Mouse (Mus musculus) hindlimb bud, embryonic 11.5 days (tissue): ENCODE measurements around the gene Bglap2.
"Not testable (repeated sequence)": the region's sequence is repeated elsewhere in the genome, so short reads cannot be mapped to it uniquely, and the experiment has no call there.

Source experiments
- DNase-seq: peaks from one replicate; pipeline ENCODE4 v3.0.0-alpha.2; 2012; ENCODE audit warnings: low read depth, low spot score; ENCODE audit errors: extremely low spot score

The Bglap2 gene

DNA sequence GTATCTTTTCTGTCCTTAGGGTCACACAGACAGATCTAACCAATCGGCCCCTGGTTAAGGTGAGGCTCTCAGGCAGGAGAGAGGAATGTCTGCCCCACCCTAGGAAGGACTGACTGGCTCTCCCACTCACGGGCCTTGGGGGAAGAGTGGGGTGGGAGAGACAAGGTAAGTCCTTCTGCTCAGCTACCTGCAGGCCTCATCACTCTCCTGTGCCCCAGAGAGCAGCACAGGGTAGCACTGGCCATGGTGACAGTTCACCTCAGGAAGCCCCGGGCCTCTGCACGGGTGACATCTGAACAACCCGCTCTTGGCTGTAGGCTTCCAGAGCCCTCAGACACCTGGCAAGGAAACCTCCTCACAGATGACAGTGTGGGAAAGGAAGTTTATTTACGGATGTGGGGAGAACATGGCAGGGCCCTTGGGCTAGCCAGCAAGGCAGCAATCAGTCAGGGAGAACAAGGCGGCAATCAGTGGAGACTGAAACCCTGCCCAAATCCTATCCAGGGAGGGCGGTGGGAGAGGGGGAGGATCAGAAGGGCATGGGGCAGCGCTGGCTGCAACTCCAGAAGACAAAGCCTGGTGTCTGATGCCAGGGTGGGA is 15.4 kb upstream of the Bglap2 start:
- no peak for DNase-seq

DNA sequence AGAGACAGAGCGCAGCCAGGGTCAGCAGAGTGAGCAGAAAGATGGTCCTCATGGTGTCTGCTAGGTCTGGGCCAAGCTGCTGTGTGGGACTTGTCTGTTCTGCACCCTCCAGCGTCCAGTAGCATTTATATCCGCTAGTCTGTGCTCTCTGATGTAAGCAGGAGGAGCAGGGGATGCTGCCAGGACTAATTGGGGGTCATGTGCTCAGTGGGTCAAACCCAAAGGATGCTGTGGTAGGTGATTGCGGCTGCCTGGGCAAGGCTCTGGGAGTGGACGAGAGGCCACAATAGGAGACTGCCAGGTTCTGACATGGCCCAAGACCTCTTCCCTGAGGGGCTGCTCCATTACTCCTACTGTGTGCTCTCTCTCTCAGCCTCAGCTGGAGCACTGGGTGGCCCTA is 5.9 kb upstream of the Bglap2 start, which contains the start of gene Bglap:
Bglap (minus strand) TSS at position 101 of the 400 bp plus-strand sequence.
- no peak for DNase-seq

DNA sequence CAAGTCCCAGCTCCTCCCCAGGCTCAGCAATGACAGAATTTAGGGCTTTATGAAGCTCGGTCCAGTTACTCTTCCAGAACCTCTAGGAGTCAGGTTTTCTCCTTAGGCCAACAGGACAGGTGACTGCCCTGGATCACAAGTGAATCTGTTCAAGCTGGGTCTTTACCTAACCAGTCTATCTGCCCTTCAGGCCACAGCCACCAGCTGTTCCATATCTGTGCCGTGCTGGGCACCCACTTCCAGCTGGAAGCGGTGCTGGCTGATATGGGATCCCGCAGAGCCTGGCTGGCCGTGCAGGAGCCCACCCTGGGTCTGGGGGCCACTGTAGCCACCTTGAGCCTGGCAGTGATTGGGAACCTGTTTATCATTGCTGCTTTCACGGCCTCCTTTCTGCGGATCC is 3.9 kb upstream of the Bglap2 start:
- not testable (repeated sequence) for DNase-seq

DNA sequence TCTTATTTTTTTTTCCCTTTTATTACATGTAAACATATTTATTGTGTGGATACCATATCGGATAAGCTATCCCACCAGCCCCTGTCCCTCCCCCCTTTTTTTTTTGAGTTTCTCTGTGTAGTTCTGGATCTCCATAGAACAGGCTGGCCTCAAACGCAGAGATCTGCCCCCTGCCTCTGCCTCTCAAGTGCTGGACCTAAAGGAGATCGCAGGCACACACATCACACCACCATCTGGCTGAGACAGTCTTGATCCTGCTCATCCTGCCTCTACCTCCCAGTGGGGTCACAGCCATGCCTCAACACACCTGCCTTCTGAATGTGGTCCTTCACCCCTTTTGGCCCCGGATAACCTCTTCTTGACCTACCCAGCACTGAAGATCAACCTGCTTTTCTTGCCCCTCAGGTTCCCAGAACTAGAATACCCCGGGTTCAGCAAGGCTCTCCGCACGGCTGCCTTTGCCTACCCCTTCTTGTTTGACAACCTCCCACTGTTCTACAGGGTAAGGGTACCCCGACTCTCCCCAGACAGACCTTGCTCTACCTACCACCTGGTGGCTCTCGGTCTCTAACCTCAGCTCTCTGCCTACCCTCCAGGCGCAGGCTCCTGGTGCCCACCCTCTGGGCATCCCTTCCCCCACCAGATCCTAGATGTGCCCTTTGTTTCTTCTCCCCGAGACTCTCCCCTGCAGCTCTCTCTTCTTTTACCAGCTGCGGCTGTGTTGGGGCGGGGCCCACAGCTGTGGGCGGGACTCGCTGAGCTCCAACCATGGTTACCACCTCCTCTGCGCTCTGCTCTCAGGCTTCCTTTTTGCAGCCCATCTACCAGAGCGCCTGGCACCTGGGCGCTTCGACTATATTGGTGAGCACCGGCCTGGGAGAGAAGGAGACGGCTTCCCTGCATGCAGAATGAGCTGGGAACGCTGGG is 3.2 kb upstream of the Bglap2 start:
- not testable (repeated sequence) for DNase-seq

- DNase-seq = not testable (repeated sequence)
These were observed 1.9 kb downstream of the Bglap2 start for GRCm38 (mm10) chr3:88376644-88377043.

DNA sequence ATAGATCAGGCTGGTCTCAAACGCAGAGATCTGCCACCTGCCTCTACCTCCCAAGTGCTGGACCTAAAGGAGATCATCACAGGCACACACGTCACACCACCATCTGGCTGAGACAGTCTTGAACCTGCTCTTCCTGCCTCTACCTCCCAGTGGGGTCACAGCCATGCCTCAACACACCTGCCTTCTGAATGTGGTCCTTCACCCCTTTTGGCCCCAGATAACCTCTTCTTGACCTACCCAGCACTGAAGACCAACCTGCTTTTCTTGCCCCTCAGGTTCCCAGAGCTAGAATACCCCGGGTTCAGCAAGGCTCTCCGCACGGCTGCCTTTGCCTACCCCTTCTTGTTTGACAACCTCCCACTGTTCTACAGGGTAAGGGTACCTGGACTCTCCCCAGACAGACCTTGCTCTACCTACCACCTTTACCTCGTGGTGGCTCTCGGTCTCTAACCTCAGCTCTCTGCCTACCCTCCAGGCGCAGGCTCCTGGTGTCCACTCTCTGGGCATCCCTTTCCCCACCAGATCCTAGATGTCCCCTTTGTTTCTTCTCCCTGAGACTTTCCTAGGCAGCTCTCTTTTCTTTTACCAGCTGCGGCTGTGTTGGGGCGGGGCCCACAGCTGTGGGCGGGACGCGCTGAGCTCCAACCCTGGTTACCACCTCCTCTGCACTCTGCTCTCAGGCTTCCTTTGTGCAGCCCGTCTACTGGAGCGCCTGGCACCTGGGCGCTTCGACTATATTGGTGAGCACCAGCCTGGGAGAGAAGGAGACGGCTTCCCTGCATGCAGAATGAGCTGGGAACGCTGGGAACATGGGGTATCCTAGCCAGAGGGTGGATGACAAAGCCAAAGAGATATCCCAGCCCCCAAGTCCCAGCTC is 2.5 kb downstream of the Bglap2 start:
- DNase-seq = not testable (repeated sequence)

DNA sequence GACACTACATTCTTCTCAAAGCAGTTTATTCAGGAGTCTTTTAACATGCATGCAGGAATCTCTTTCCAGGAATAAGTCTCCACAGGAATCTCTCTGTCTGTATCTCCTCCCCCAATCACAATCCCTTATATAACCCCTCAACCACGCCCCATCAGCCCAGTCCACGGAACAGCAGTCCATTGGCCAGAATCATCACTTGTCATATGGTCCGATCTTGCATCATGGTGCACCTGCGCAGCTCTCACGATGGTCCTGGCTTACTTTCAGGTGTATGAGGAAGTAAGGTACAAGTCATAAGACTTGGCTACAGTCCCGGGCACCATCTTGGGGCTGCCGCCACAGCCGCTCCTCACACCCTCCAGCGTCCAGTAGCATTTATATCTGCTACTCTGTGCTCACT is 5.9 kb downstream of the Bglap2 start, which contains the start of gene Bglap3:
Bglap3 (minus strand) TSS at position 101 of the 400 bp plus-strand sequence.
- not testable (repeated sequence) for DNase-seq

- DNase-seq = not testable (repeated sequence)
These were observed 10.0 kb downstream of the Bglap2 start for GRCm38 (mm10) chr3:88368511-88368910.

GRCm38 (mm10) chr3:88367517-88367916 is 11.0 kb downstream of the Bglap2 start:
- not testable (repeated sequence) for DNase-seq

DNA sequence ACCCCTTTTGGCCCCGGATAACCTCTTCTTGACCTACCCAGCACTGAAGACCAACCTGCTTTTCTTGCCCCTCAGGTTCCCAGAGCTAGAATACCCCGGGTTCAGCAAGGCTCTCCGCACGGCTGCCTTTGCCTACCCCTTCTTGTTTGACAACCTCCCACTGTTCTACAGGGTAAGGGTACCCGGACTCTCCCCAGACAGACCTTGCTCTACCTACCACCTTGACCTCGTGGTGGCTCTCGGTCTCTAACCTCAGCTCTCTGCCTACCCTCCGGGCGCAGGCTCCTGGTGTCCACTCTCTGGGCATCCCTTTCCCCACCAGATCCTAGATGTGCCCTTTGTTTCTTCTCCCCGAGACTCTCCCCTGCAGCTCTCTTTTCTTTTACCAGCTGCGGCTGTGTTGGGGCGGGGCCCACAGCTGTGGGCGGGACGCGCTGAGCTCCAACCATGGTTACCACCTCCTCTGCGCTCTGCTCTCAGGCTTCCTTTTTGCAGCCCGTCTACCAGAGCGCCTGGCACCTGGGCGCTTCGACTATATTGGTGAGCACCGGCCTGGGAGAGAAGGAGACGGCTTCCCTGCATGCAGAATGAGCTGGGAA is 11.6 kb downstream of the Bglap2 start:
- DNase-seq = not testable (repeated sequence)

GRCm38 (mm10) chr3:88365705-88366361 is 12.7 kb downstream of the Bglap2 start:
- no peak for DNase-seq

DNA sequence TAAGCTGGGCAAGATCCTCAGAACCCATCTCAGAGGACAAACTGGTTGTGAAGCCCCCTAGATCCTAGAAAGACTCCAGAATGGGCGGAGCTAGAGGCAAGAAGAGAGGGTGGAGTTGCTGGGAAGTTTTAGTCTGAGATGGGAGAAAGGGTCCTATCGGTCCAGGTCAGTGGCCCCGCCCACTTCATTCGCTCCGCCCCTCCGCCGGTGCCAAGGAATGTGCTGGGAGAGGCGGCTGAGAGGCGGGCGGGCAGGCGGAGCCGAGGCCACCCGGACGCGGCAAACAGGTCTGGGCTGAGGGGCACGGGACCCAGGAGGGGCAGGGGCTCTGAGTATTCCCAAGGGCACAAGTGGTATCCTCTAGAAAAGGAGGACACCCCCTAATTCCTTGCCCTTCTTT is 14.2 kb downstream of the Bglap2 start, which contains the start of gene Paqr6:
Paqr6 (plus strand) TSS at position 248 of the 400 bp plus-strand sequence.
- no peak for DNase-seq

DNA sequence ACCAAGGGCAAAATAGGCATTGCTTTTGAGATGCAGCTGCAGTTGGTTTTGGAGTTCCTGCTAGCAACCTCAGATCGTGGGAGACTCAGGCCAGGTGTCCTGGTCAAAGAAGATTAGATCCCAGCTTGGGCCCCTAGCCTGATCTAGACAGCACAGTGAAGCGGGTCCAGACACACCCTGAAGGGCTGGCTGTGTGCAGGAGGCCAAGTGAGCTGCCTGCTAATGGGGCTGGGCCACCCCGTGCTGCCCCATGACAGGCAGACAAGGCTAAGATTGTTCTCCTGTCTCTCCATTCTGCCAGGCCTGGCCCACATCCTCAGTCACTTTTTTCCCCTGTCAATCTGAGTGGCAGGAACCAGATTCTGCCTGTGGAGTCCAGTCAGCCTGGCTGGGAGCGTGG is 14.8 kb downstream of the Bglap2 start:
- no peak for DNase-seq

GRCm38 (mm10) chr3:88361612-88362313 is 16.7 kb downstream of the Bglap2 start:
- no peak for DNase-seq

DNA sequence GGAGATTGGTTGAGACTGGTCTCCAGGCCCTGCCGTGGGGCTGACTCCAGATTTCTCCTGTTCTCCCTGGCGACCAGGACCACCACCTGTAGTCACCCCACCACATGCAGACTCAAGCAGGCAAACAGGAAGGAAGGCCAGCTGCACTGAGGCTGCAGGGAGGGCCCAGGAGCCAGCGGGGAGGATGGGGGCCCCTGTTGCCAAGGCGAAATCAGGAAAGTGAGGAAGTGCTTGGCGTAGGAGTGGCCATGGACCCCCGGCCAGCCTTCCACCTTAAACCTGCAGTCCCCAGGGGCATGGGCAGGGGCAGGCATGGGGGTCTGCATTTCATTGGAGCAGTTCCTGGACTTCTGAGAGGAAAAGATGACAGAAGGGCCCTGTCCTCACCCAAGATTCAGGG is 17.4 kb downstream of the Bglap2 start:
- DNase-seq = no peak

GRCm38 (mm10) chr3:88359989-88360388 is 18.5 kb downstream of the Bglap2 start:
- DNase-seq = no peak

- no peak for DNase-seq
These were observed 18.9 kb downstream of the Bglap2 start for GRCm38 (mm10) chr3:88359584-88359983.

GRCm38 (mm10) chr3:88354396-88355165 is 23.9 kb downstream of the Bglap2 start:
- DNase-seq = no peak

DNA sequence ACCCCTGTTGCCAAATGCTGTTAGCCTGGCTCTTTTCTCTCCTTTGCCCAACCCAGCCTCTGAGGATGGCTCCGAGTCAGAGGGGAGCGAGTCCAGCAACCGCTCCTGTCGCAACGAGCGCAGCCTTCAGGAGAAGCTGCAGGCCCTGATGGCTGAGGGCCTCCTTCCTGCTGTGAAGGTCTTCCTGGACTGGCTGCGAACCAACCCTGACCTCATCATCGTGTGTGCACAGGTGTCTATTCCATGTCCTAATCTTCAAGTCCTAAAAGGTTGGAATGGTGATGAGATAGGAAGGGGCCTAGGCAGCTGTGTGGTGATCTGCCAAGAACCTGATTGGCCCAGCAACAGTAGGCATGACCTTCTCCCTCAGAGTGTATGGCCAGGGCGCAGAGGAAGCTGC is 25.6 kb downstream of the Bglap2 start:
- DNase-seq = no peak
